Mouse (Mus musculus): ENCODE data around the gene Olfr855. TPM values are rescaled to one million over a fixed set of nuclear protein-coding genes. Genes with fewer than 3 reads are reported as not detected.

Gene Olfr855
- not detected for total RNA-seq (2023)

DNA sequence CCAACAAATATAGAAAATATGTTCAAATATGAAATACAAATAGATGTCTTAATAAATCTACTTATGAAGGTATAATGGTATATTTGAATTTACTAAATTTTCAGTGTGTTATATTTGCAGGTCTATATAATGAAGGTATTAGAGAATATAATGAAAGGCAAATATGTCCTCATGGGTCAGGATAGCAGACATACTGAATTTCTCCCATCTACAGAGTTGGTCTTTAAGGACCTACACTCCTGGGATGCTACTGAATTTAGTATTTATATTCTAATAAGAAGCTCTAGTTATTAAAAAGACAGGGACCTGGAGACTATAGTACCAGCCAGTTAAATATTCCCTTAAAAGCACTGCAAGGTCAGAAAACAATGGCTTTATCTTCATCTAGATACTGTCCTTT is at the start of gene Olfr855:
Gene Olfr855, plus strand, starts transcription at position 301 of the 400 bp plus-strand sequence.

GRCm38 (mm10) chr9:19540976-19541375 is 41.4 kb upstream of the Olfr855 start, which contains the start of gene Olfr853:
TSS of gene Olfr853 (minus strand) at chr9:19541076.

DNA sequence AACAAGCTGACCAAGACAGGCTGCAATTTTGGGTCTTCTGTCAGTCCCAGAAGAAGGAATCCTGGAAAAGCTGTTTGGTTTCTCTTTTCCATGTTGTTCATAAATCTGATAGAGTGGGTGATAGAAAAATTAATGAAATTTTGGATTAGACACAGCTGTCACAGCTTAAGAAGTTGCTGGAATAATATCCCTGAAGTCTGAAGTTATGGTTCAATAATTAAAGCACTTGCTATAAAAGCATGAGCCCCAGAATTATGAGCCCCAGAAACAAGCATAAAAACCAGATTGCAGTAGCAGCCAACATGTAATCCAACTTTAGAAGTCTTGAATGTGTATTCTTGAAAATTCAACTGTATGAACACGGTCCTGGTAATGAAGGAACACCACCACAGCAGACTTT is 15.1 kb upstream of the Olfr855 start, which contains the start of gene Olfr854:
Gene Olfr854, minus strand, starts transcription at position 101 of the 400 bp plus-strand sequence.

GRCm38 (mm10) chr9:19621843-19622822 is 39.7 kb downstream of the Olfr855 start, which contains the start of gene Zfp317:
TSS of gene Zfp317 (plus strand) at chr9:19622102.

Other genes starting within 250 kb of the Olfr855 start
- not detected for gene Olfr845, start 246.2 kb upstream of the Olfr855 start, total RNA-seq (2023)
- gene Olfr846, start 218.6 kb upstream of the Olfr855 start, total RNA-seq (2023): not detected
- not detected for gene Olfr847, start 203.9 kb upstream of the Olfr855 start, total RNA-seq (2023)
- gene Olfr849, start 142.4 kb upstream of the Olfr855 start, total RNA-seq (2023): not detected
- gene Olfr850, start 104.4 kb upstream of the Olfr855 start, total RNA-seq (2023): not detected
- gene Olfr851, start 89.3 kb upstream of the Olfr855 start, total RNA-seq (2023): not detected
- gene Olfr853, start 41.5 kb upstream of the Olfr855 start, total RNA-seq (2023): not detected
- gene Olfr854, start 15.2 kb upstream of the Olfr855 start, total RNA-seq (2023): not detected
- 10 to 100 TPM; 37.2 to 40.6 TPM for gene Zfp317, start 39.5 kb downstream of the Olfr855 start, total RNA-seq (2023)
- gene Olfr857, start 126.8 kb downstream of the Olfr855 start, total RNA-seq (2023): not detected
- not detected for gene Olfr58, start 197.7 kb downstream of the Olfr855 start, total RNA-seq (2023)
- gene Olfr859, start 222.3 kb downstream of the Olfr855 start, total RNA-seq (2023): not detected

All from B cell, adult 67 days (primary cell).